9 mouse cellular contexts compared by ENCODE assay signal in genomic region chr4:123571869-123572268, GRCm38 (mm10).
DNase-seq lines count a peak whose midpoint lies in the region; ATAC-seq lines count a peak whose summit lies in the region.
"Had no signal": no experiment of that assay in that cellular context is flagged by ENCODE, and none has a peak within 500 bp of the region (broad histone marks: within the 10 kb centered on the region; RNA-seq: fewer than 3 reads in every experiment).

No protein-coding gene starts in this region.

- H3K36me3 ChIP-seq in erythroblast, embryonic 14.5 days (ENCODE audit: control insufficient read depth): no peaks in the 10 kb centered on the region

- peaks cover 22% of the 10 kb centered on the region for H3K4me1 ChIP-seq in erythroblast, embryonic 14.5 days (ENCODE audit: control insufficient read depth)

- H3K27me3 ChIP-seq in erythroblast, embryonic 14.5 days (ENCODE audit: control insufficient read depth): no peaks in the 10 kb centered on the region
- H3K27me3 ChIP-seq: Patski had no signal

- peak overlapping the region; percentile 43 for H3K4me3 ChIP-seq in erythroblast, embryonic 14.5 days (replicated peaks)

- ATAC-seq in erythroblast, adult 5-6 weeks (replicated peaks; ENCODE audit: low FRiP score, poor library complexity, severe bottlenecking): no peak
- peak; percentile 88 for ATAC-seq in megakaryocyte progenitor cell, adult 5-6 weeks (replicated peaks; ENCODE audit: poor library complexity)

- peak; percentile 23 for DNase-seq in ZHBTc4 (ENCODE audit: low read depth, low spot score)
- DNase-seq in heart, adult 18-20 months: peak; percentile 72 to 80
- DNase-seq in kidney, postnatal 10 days: peak; percentile 48
- DNase-seq in thymus, adult 18-20 months: peak; percentile 21 to 52
- no peak for DNase-seq in cerebellum, adult 8-10 months

- no peaks in the 10 kb centered on the region for H3K9me3 ChIP-seq in erythroblast, embryonic 14.5 days (ENCODE audit: control insufficient read depth, low read length)
